Mouse (Mus musculus) liver, postnatal 0 days (tissue): ENCODE data around the gene Foxe3.

Experiments
- CTCF ChIP-seq: sonication (generic); IDR thresholded peaks from 2 replicates; pipeline ENCODE4 v1.5.1; 2016; ENCODE audit warnings: antibody characterized with exemption, low read depth
- EP300 ChIP-seq: IDR thresholded peaks from 2 replicates; pipeline ENCODE4 v1.6.1; 2016; ENCODE audit warnings: antibody characterized with exemption, low read depth, mild to moderate bottlenecking

GRCm38 (mm10) chr4:114973229-114973740 lies 47.5 kb upstream of the Foxe3 start:
- TF ChIP-seq EP300 (no peak), CTCF (no peak)
